In genomic region chr1:180976110-180976679, GRCm38 (mm10) we compare ENCODE assay signal across 8 mouse cellular contexts. TPM values are rescaled to one million over a fixed set of nuclear protein-coding genes. Genes with fewer than 3 reads are reported as not detected.
DNase-seq lines count a peak whose midpoint lies in the region; ATAC-seq lines count a peak whose summit lies in the region.

No protein-coding gene starts in this region.

- peak; percentile 43 for DNase-seq in gastrocnemius, adult 18-20 months (ENCODE audit: low spot score)
- DNase-seq in gastrocnemius, postnatal 25 days = no peak
- peak; percentile 52 for DNase-seq in urinary bladder, postnatal 14 days (ENCODE audit: low spot score)
- no peak for DNase-seq in urinary bladder, postnatal 10 days (ENCODE audit: low spot score)
- DNase-seq in right cerebral cortex, adult 18-20 months = no peak

- peak; percentile 47 for ATAC-seq in granulocyte monocyte progenitor cell, adult 5-6 weeks (replicated peaks; ENCODE audit: poor library complexity, severe bottlenecking)
- peak; percentile 47 for ATAC-seq in neutrophil, adult 5-6 weeks (ENCODE audit: extremely low read depth, insufficient number of reproducible peaks, low FRiP score, poor library complexity, severe bottlenecking)
- no peak for ATAC-seq in cerebellum, adult (ENCODE audit: insufficient number of reproducible peaks, low FRiP score, low TSS enrichment)

RNA-seq across cellular contexts. Expression of gene Tmem63a, which starts 34.1 kb away (rescaled TPM):
- 10 to 100 TPM; 14.5 to 15.6 TPM for total RNA-seq in gastrocnemius, adult 18-20 months (2021)
- 10 to 100 TPM; 11.7 to 12.4 TPM for total RNA-seq in gastrocnemius, postnatal 25 days (2021)
- 29.5 and 36.9 TPM in 2 replicates for total RNA-seq in granulocyte monocyte progenitor cell, adult 5-6 weeks (2014; fragmentation: Nextera tagmentation)
- 14.8 and 16.1 TPM in 2 replicates for total RNA-seq in granulocyte monocyte progenitor cell, adult 5-6 weeks (2017)
- 14.9 and 15.8 TPM in 2 replicates for total RNA-seq in neutrophil, adult 5-6 weeks (2017)

RNA-seq across cellular contexts. Expression of gene Lefty1, which starts 41.4 kb away (rescaled TPM):
- total RNA-seq in gastrocnemius, adult 18-20 months (2021) = under 1 TPM; 0.23 to 0.26 TPM
- under 1 TPM in 1 of 2 experiments, not detected in 1; 0.33 TPM for total RNA-seq in gastrocnemius, postnatal 25 days (2021)
- 1.5 TPM in 1 of 2 replicates, not detected in the other for total RNA-seq in granulocyte monocyte progenitor cell, adult 5-6 weeks (2014; fragmentation: Nextera tagmentation)
- total RNA-seq in granulocyte monocyte progenitor cell, adult 5-6 weeks (2017) = 0.47 TPM in 1 of 2 replicates, not detected in the other
- not detected in 2 replicates for total RNA-seq in neutrophil, adult 5-6 weeks (2017)

RNA-seq across cellular contexts. Expression of gene Ephx1, which starts 44.5 kb away (rescaled TPM):
- 10 to 100 TPM; 13.0 to 16.0 TPM for total RNA-seq in gastrocnemius, adult 18-20 months (2021)
- 10 to 100 TPM; 12.0 to 15.4 TPM for total RNA-seq in gastrocnemius, postnatal 25 days (2021)
- total RNA-seq in granulocyte monocyte progenitor cell, adult 5-6 weeks (2014; fragmentation: Nextera tagmentation) = not detected in 2 replicates
- 0.13 and 2.1 TPM in 2 replicates for total RNA-seq in granulocyte monocyte progenitor cell, adult 5-6 weeks (2017)
- total RNA-seq in neutrophil, adult 5-6 weeks (2017) = 50.7 and 59.5 TPM in 2 replicates

Comparison
In these comparisons a context has a peak if more than half of its experiments do, and no peak if none do; other contexts are left out.
1. DNase-seq: peak in gastrocnemius, adult 18-20 months (single experiment) and urinary bladder, postnatal 14 days (single experiment); none in gastrocnemius, postnatal 25 days (single experiment), urinary bladder, postnatal 10 days (single experiment) and right cerebral cortex, adult 18-20 months (single experiment).
2. RNA of gene Ephx1, which starts 44.5 kb away (total RNA-seq): 50.7 to 59.5 TPM in neutrophil, adult 5-6 weeks, 13.0 to 16.0 TPM in gastrocnemius, adult 18-20 months and 12.0 to 15.4 TPM in gastrocnemius, postnatal 25 days; 0.13 to 2.1 TPM in granulocyte monocyte progenitor cell, adult 5-6 weeks; every median in the first group is over 4 times any median in the second.